Mouse (Mus musculus) neural tube, embryonic 11.5 days (tissue): ENCODE measurements around the gene Stx2. TPM values are rescaled to one million over a fixed set of nuclear protein-coding genes. Genes with fewer than 3 reads are reported as not detected.
A peak's percentile ranks its signal among the peaks of the same experiment; 100 is the strongest.
"Not testable (repeated sequence)": the region's sequence is repeated elsewhere in the genome, so short reads cannot be mapped to it uniquely, and the experiment has no call there.

ENCODE experiments used
- ATAC-seq: fragments of 200-750 bp; cut with Nextera tagmentation; 2 replicates; pipeline ENCODE4 v1.8.0; 2017; ENCODE audit warnings: moderate number of reproducible peaks, mild to moderate bottlenecking, moderate TSS enrichment, moderate library complexity; ENCODE audit not compliant: insufficient read depth, low FRiP score, low TSS enrichment
- DNase-seq: peaks from one replicate; pipeline ENCODE4 v3.0.0-alpha.2; 2015; ENCODE audit warnings: low spot score
- H3K27ac ChIP-seq: fragments of 300-500 bp; sonication (generic); 2 replicates; pipeline ENCODE4 v1.5.1; 2014; ENCODE audit warnings: low read depth, mild to moderate bottlenecking, low read length
- H3K27me3 ChIP-seq: fragments of 300-500 bp; sonication (generic); 2 replicates; pipeline ENCODE4 v1.6.1; 2014; ENCODE audit warnings: mild to moderate bottlenecking, low read length, mixed read lengths; ENCODE audit not compliant: control insufficient read depth, insufficient read depth
- H3K36me3 ChIP-seq: fragments of 300-500 bp; sonication (generic); 2 replicates; pipeline ENCODE4 v1.6.1; 2014; ENCODE audit warnings: mild to moderate bottlenecking, low read length, moderate library complexity, mixed read lengths; ENCODE audit not compliant: control insufficient read depth, insufficient read depth
- H3K4me1 ChIP-seq: fragments of 300-500 bp; sonication (generic); 2 replicates; pipeline ENCODE4 v1.6.1; 2014; ENCODE audit warnings: low read length, mixed read lengths; ENCODE audit not compliant: control insufficient read depth, insufficient read depth
- H3K4me2 ChIP-seq: fragments of 300-500 bp; sonication (generic); 2 replicates; pipeline ENCODE4 v1.6.1; 2014; ENCODE audit warnings: low read depth, mild to moderate bottlenecking, moderate library complexity
- H3K4me3 ChIP-seq: fragments of 300-500 bp; sonication (generic); 2 replicates; pipeline ENCODE4 v1.5.1; 2014; ENCODE audit warnings: low read depth, low read length
- H3K9ac ChIP-seq: fragments of 300-500 bp; sonication (generic); 2 replicates; pipeline ENCODE4 v1.6.1; 2014; ENCODE audit warnings: mild to moderate bottlenecking, low read length
- H3K9me3 ChIP-seq: fragments of 300-500 bp; sonication (generic); 2 replicates; pipeline ENCODE4 v1.6.1; 2016; ENCODE audit warnings: low read length; ENCODE audit not compliant: control insufficient read depth
- WGBS: fragments of 180-500 bp; shearing (Covaris S2); extraction: QIAGEN DNeasy Blood & Tissue Kit; methylation state at CpG from one replicate; pipeline ENCODE4 v1.1.7; 2014; 5-methylcytosine and 5-hydroxymethylcytosine counted together
- polyA plus RNA-seq: library from polyadenylated mRNA; unstranded; fragments of >200 nt; fragmentation: Nextera tagmentation; extraction: Ambion mirVana; gene quantifications from 2 replicates; pipeline ENCODE4 v1.2.1, GENCODE M21; 2014

The Stx2 gene
- polyA plus RNA-seq, 1 experiment from 2014 or later, result 32.7 TPM

DNA sequence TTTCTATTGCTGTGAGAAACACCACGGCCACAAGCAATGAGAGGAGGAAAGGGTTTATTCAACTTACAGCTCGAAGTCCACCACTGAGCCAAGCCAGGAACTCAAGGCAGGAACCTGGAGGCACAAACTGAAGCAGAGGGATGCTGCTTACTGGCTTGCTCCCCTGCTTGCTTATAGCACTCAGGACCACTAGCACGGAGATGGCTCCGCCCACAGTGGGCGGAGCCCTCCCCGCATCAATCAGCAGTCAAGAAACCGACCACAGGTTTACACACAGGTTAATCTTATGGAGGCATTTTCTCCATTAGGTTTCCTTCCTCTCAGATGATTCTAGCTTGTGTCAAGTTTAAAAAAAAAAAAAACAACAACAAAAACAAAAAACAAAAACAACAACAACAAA is 27.5 kb downstream of the Stx2 start:
- Histone ChIP-seq H3K4me3 (no peak overlapping the region), H3K36me3 (no peaks in the 10 kb centered on the region; the same call in 1 of the 2 replicates), H3K9ac (no peak overlapping the region), H3K4me1 (no peaks in the 10 kb centered on the region; the same call in 1 of the 2 replicates), H3K4me2 (no peak overlapping the region), H3K27ac (no peak overlapping the region), H3K9me3 (no peaks in the 10 kb centered on the region), H3K27me3 (no peaks in the 10 kb centered on the region)
- ATAC-seq (no peak), DNase-seq (no peak)
- 69% methylated on average over 7 of the region's 7 CpGs for WGBS

DNA sequence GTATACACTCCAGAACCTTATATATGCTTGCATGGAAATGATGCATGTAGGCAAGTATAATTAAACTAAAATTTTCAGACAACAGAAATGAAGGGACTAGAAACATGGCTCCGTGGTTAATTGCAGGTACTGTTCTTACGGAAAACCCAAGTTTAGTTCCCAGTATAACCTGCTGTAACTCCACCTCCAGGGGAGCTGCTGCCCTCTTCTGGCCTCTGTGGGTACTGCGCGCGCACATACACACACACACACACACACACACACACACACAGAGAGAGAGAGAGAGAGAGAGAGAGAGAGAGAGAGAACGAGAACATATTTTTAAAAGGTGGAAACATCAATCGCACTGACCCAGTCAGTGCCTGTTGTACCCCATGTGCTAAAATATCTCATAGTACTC is 29.4 kb downstream of the Stx2 start:
- Histone ChIP-seq H3K4me2 (no peak overlapping the region), H3K27me3 (no peaks in the 10 kb centered on the region), H3K36me3 (no peaks in the 10 kb centered on the region), H3K4me3 (no peak overlapping the region), H3K9ac (no peak overlapping the region), H3K27ac (no peak overlapping the region), H3K9me3 (no peaks in the 10 kb centered on the region), H3K4me1 (no peaks in the 10 kb centered on the region; the same call in 1 of the 2 replicates)
- 96% methylated on average over 7 of the region's 7 CpGs for WGBS
- DNase-seq (no peak), ATAC-seq (no peak)

DNA sequence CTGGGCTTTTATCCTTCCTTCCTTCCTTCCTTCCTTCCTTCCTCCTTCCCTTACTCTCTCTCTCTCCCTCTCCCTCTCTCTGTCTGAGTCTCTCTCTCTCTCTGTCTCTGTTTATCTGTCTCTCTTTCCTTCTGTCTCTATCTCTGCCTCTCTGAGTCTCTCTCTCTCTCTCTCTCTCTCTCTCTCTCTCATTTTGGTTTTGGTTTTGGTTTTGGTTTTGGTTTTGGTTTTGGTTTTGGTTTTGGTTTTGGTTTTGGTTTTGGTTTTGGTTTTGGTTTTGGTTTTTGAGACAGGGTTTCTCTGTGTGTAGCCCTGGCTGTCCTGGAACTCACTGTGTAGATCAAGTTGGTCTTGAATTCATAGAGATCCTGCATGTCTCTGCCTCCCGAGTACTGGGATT is 30.9 kb downstream of the Stx2 start:
- not testable (repeated sequence) for H3K9ac ChIP-seq, DNase-seq, H3K4me1 ChIP-seq, H3K9me3 ChIP-seq, H3K4me2 ChIP-seq, H3K36me3 ChIP-seq, H3K27me3 ChIP-seq, H3K4me3 ChIP-seq, ATAC-seq, H3K27ac ChIP-seq
- WGBS, result 95% methylated on average over 1 of the region's 1 CpGs

DNA sequence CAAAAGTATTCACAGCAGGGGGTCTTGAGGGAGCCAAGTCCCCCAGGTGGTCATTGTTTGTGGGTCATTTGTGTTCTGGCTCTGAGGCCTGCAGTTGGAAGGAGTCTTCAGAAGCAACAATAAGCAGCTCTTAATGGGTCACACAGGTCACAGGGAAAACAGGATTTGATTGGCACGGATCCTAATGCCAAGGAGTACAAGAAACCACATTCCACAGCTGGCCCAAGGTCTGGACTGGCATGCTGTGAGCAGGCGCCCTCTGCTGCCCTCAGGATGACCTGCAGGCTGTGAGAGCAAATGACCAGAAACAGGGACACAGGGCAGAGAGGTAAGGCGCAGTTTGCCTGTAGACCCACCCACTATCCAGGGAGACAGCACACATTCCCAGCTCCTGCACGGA is 32.1 kb downstream of the Stx2 start:
- H3K9me3 ChIP-seq, result no peaks in the 10 kb centered on the region
- no peak overlapping the region for H3K27ac ChIP-seq
- H3K36me3 ChIP-seq, result no peaks in the 10 kb centered on the region
- H3K4me1 ChIP-seq, result no peaks in the 10 kb centered on the region; the same call in 1 of the 2 replicates
- ATAC-seq (no peak), DNase-seq (peak; percentile 59)
- H3K27me3 ChIP-seq, result no peaks in the 10 kb centered on the region
- WGBS, result 16% methylated on average over 4 of the region's 4 CpGs
- H3K4me3 ChIP-seq, result no peak overlapping the region
- no peak overlapping the region for H3K9ac ChIP-seq
- H3K4me2 ChIP-seq, result no peak overlapping the region

DNA sequence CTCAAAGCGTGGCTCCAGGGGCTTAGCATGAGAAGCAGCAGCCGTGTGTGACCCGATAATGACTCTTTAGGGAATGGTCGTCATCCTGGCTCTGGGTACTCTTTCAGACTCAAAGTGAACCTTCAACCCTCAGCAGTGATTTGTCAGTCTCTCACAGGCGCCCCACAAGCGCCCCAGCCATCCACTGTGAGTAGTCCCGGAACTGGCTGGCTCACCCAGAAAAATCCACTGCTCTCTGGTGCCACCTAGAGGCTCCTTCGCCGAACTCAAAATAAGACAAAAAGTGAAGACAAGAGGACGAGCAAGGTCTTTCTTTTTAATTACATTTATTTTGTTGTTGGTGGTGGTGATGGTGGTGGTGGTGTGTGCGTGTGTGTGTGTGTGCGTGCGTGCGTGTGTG is 37.1 kb downstream of the Stx2 start:
- Histone ChIP-seq H3K4me2 (no peak overlapping the region), H3K27ac (no peak overlapping the region), H3K9ac (no peak overlapping the region), H3K27me3 (no peaks in the 10 kb centered on the region), H3K36me3 (no peaks in the 10 kb centered on the region), H3K4me3 (no peak overlapping the region), H3K9me3 (no peaks in the 10 kb centered on the region), H3K4me1 (no peaks in the 10 kb centered on the region)
- ATAC-seq, result no peak
- WGBS, result 23% methylated on average over 14 of the region's 14 CpGs
- DNase-seq, result peak; percentile 77

DNA sequence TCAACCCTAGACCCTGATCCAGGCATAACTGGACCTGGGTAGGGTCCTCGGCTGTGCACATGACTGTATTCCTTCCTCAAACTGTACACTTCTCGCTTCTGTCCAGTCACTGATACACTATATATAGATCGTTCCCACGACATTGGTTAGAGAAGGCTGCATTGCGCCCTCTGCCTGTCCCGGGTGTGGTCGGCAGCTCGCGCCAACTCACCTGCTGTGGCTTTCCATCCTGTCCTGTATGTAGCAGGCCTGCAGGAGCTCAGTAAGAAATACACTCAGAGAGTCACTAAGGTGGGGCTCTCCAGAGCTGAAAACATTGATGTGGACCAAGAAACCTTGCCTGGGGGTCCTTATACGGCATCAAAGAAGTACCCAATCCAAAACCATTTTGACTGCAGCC is 37.5 kb downstream of the Stx2 start:
- no peaks in the 10 kb centered on the region for H3K9me3 ChIP-seq
- ATAC-seq (no peak), DNase-seq (no peak)
- no peaks in the 10 kb centered on the region for H3K27me3 ChIP-seq
- WGBS, result 75% methylated on average over 10 of the region's 10 CpGs
- no peaks in the 10 kb centered on the region for H3K4me1 ChIP-seq
- H3K27ac ChIP-seq, result no peak overlapping the region
- H3K9ac ChIP-seq, result no peak overlapping the region
- H3K4me2 ChIP-seq, result no peak overlapping the region
- no peaks in the 10 kb centered on the region for H3K36me3 ChIP-seq
- no peak overlapping the region for H3K4me3 ChIP-seq

DNA sequence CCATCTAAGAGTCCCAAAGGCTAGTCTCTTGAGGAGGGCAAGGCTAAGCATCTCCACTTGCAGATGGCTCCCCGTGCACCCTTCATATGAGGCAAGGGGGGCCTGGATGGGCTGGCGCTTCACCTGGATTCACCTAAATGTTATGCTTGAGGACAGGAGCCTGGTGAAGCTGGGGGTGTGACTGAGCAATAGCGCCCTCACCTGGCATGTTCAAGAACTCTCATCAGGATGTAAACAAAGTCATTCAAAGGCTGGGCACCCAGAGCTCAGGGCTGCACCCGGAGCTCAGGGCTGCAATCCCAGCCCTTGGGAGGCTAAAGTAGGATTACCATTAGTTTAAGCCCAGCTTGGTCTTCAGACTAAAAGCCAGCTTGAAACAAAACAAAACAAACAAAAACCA is 44.0 kb downstream of the Stx2 start:
- Histone ChIP-seq H3K9ac (no peak overlapping the region), H3K36me3 (no peaks in the 10 kb centered on the region), H3K9me3 (no peaks in the 10 kb centered on the region), H3K4me2 (no peak overlapping the region), H3K4me1 (no peaks in the 10 kb centered on the region), H3K4me3 (no peak overlapping the region), H3K27me3 (no peaks in the 10 kb centered on the region), H3K27ac (no peak overlapping the region)
- no peak for ATAC-seq
- 55% methylated on average over 4 of the region's 4 CpGs for WGBS
- DNase-seq, result no peak

DNA sequence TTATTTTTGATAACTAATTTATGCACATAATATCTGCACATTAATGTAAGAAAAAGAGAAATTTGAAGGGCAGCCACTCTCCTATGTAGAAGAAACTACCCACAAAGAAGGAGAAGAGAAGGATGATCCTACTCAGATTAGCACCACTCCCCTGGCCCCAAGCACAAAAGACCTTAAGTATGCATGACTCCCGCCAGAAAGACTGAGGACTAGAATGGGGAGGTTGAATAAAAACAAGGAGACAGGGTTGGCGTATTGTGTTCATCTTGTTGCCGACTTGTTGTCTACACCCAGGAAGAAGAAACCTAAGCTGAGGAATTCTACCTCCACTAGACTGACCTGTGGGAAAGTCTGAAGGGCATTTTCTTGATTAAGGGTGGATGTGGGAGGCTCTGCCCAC is 49.5 kb downstream of the Stx2 start:
- H3K9me3 ChIP-seq, result no peaks in the 10 kb centered on the region
- H3K36me3 ChIP-seq, result no peaks in the 10 kb centered on the region
- H3K27me3 ChIP-seq, result no peaks in the 10 kb centered on the region
- DNase-seq, result no peak
- no peak overlapping the region for H3K4me2 ChIP-seq
- H3K27ac ChIP-seq, result no peak overlapping the region
- ATAC-seq, result no peak
- no peak overlapping the region for H3K4me3 ChIP-seq
- no peak overlapping the region for H3K9ac ChIP-seq
- WGBS, result 87% methylated on average over 3 of the region's 3 CpGs
- H3K4me1 ChIP-seq, result no peaks in the 10 kb centered on the region

DNA sequence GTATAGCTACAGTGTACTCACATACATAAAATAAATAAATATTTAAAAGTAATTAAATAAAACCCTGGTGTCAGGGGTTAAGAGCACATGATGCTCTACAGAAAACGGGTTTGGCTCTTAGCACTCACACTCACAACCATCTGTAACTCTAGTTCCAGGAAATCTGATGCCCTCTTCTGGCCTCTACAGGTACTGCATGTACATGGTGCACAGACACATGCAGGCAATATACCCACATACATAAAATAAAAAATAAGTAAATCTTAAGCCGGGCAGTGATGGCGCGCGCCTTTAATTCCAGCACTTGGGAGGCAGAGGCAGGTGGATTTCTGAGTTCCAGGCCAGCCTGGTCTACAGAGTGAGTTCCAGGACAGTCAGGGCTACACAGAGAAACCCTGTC is 54.0 kb downstream of the Stx2 start:
- not testable (repeated sequence) for H3K36me3 ChIP-seq, H3K27ac ChIP-seq, H3K4me2 ChIP-seq, H3K4me3 ChIP-seq, DNase-seq, H3K27me3 ChIP-seq, H3K9me3 ChIP-seq, ATAC-seq, H3K9ac ChIP-seq, H3K4me1 ChIP-seq
- WGBS, result 88% methylated on average over 5 of the region's 5 CpGs
